Mouse (Mus musculus): ENCODE results near the gene Golga2. TPM values are rescaled to one million over a fixed set of nuclear protein-coding genes. Genes with fewer than 3 reads are reported as not detected.

Golga2 gene
- total RNA-seq, 2 experiments from 2014 or later = 56.0 to 62.9 TPM

DNA sequence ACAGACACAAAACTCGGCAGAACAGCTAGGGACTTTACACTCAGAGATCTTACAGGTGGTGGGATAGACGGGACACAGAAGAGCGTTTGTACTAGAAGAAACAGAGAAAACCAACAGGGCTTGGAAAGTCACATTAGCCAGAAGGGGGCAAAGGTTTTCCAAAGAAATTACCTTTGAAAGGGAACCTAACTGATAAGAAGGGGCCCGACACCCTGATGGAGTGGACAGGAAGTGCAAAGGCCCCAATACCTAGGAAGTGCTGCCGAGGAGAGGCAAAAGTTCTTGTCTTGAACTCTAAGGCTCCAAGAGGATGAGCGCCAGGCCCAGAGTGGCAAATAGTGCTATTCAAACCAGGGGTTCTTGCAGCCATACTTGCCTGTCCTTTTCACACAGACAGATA, 66.7 kb downstream of the Golga2 start:
- Histone ChIP-seq H3K27ac (no peak overlapping the region), H3K4me3 (no peak overlapping the region)
- TF ChIP-seq CTCF (IDR thresholded peaks at IDR 0.05) = no peak
- intact Hi-C loops (cut with DNase I) = loop anchor here (5.0 kb wide), 2 partner anchors 47 to 133 kb away; no protein-coding TSS in a partner anchor
- no peak for DNase-seq

DNA sequence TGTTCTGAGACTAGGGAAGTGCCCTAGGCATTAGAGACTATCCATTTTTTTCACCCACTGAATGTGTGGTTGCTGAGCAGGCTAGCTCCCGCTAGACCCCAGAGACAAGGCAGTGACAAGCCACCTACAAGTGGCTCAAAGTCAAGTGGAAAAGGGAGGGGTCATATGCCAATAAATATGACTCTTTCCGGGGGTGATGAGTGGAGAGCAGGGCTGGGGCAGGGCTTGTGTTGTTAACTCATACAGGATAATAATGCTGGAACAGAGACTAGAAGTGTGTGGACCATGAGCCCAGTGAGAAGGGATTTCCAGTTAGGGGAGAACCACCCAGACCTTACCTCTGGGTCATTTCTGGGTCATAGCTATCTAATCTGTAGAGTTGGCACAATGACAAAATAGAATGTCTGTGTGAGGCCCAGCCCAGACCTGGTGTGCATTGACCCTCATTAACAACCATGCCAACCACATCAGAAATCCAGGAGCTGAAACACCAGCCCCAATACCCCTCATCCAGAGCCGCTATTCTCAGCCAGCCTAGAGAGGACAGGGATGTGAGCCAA, 67.2 kb downstream of the Golga2 start:
- H3K4me3 ChIP-seq = no peak overlapping the region
- DNase-seq = no peak
- no peak for TF ChIP-seq CTCF (IDR thresholded peaks at IDR 0.05)
- intact Hi-C loops (cut with DNase I) = loop anchor here (5.0 kb wide), 2 partner anchors 47 to 133 kb away; no protein-coding TSS in a partner anchor
- H3K27ac ChIP-seq = no peak overlapping the region

DNA sequence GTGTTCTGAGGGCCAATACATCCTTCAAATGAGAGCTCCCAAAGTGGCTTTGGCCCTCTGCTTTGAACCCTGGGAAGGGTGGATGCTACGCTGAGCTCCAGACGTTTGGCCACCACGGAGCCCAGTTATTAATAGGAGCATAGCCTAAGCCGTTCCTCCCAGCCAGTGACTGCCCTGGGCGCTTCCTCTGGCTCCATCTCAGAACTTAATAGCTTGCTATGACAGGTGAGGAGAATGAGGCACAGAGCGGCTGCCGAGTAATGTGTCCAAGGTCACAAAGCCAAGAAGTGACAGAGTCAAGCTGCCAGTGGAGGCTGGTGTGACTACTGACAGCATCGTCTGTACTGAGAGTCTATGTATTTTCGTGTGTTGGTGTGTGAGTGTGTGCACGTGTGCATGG, 69.0 kb downstream of the Golga2 start:
- H3K4me3 ChIP-seq = no peak overlapping the region
- intact Hi-C loops (cut with DNase I) = no loop called here
- H3K27ac ChIP-seq = peak overlapping the region; percentile 64
- DNase-seq = peak; percentile 78
- no peak for TF ChIP-seq CTCF (IDR thresholded peaks at IDR 0.05)

Small RNA genes lying within 50 kb of the gene (microRNA-seq; reads per million reads assigned to microRNA genes)
- gene Gm23363 (not detected), gene Mir199b (56.4 reads per million, percentile 34 among the genes with 10 or more reads in this experiment)

Other genes starting within 250 kb of the Golga2 start
- 10 to 100 TPM in 1 of 2 experiments, 1 to 10 TPM in 1; 9.9 to 12.0 TPM for gene Fam78a, start 202.5 kb upstream of the Golga2 start, total RNA-seq (2021)
- gene Plpp7, start 191.9 kb upstream of the Golga2 start, total RNA-seq (2021) = 100 to 1,000 TPM; 109 to 120 TPM
- gene Prrc2b, start 136.3 kb upstream of the Golga2 start, total RNA-seq (2021) = 10 to 100 TPM; 76.4 to 86.9 TPM
- gene Pomt1, start 50.8 kb upstream of the Golga2 start, total RNA-seq (2021) = 10 to 100 TPM; 11.5 TPM
- gene Uck1, start 27.2 kb upstream of the Golga2 start, total RNA-seq (2021) = 10 to 100 TPM in 1 of 2 experiments, 1 to 10 TPM in 1; 9.8 to 12.9 TPM
- 100 to 1,000 TPM; 118 to 175 TPM for gene Swi5, start 691 bp downstream of the Golga2 start, total RNA-seq (2021)
- gene Ciz1, start 64.9 kb downstream of the Golga2 start, total RNA-seq (2021) = 10 to 100 TPM; 26.4 to 26.6 TPM
- gene Dnm1, start 66.0 kb downstream of the Golga2 start, total RNA-seq (2021) = 1 to 10 TPM; 3.7 to 8.2 TPM
- 10 to 100 TPM; 34.3 to 43.2 TPM for gene 1110008P14Rik, start 94.6 kb downstream of the Golga2 start, total RNA-seq (2021)
- gene Lcn2, start 100.9 kb downstream of the Golga2 start, total RNA-seq (2021) = 1 to 10 TPM; 2.6 to 3.4 TPM
- 10 to 100 TPM; 34.7 to 51.1 TPM for gene Ptges2, start 108.5 kb downstream of the Golga2 start, total RNA-seq (2021)
- 1 to 10 TPM; 2.2 to 2.3 TPM for gene Naif1, start 163.1 kb downstream of the Golga2 start, total RNA-seq (2021)
- gene Slc25a25, start 164.1 kb downstream of the Golga2 start, total RNA-seq (2021) = 100 to 1,000 TPM in 1 of 2 experiments, 10 to 100 TPM in 1; 45.3 to 211 TPM
- 1 to 10 TPM; 1.8 to 3.1 TPM for gene Fam102a, start 247.9 kb downstream of the Golga2 start, total RNA-seq (2021)

Measured in gastrocnemius, adult 2 months (tissue).